Mouse (Mus musculus) E14TG2a.4 (cell line): Measurements from ENCODE around the gene Znrf1.
"Not testable (repeated sequence)": the region's sequence is repeated elsewhere in the genome, so short reads cannot be mapped to it uniquely, and the experiment has no call there.

Experiments used
- CTCF ChIP-seq: conservative IDR thresholded peaks from 2 replicates; pipeline ENCODE4 v1.5.1; 2014; ENCODE audit warnings: low read length
- POU5F1 ChIP-seq: IDR thresholded peaks from 2 replicates; pipeline ENCODE4 v1.6.1; 2014; ENCODE audit warnings: low read length, borderline replicate concordance

- not testable (repeated sequence) for TF ChIP-seq CTCF, POU5F1
Observed at GRCm38 (mm10) chr8:111498249-111498648, 37.6 kb upstream of the Znrf1 start.
